Mouse (Mus musculus): ENCODE data around the gene Pdrg1. TPM values are rescaled to one million over a fixed set of nuclear protein-coding genes. Genes with fewer than 3 reads are reported as not detected.
A peak's percentile ranks its signal among the peaks of the same experiment; 100 is the strongest.

The Pdrg1 gene
- total and polyA plus RNA-seq, 3 experiments = 49.4 to 154 (median 63.4) TPM

DNA sequence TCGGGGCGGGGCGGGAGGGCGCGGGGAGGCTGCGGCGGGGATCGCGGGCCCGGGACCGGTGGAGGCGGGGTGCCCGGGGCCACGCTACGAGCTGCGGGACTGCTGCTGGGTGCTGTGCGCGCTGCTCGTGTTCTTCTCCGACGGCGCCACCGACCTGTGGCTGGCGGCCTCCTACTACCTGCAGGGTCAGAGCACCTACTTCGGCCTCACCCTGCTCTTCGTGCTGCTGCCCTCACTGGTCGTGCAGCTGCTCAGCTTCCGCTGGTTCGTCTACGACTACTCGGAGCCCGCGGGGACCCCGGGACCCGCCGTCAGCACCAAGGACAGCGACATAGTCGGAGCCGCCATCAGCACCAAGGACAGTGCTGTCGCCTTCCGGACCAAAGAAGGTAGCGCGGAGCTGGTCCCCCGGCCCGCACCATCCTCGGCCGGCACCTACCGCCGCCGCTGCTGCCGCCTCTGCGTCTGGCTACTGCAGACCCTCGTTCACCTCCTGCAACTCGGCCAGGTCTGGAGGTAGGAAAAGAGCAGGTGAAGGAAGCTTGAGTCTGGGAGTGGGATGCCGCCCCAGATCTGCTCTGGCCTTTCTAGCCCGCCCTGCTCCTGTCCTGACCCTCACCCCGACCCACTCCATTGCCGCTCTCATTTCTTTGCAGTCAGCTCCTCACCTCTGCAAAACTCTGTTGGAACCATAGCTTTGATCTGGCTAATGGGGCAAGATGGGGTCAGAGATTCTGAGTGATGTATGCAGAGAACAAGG is 17.0 kb upstream of the Pdrg1 start:
- DNase-seq (ENCODE audit: low spot score) = peak; percentile 59
- TF ChIP-seq GATA1 (IDR thresholded peaks at IDR 0.05; ENCODE audit: borderline replicate concordance, low read length) (no peak), TAL1 (conservative IDR thresholded peaks at IDR 0.05; ENCODE audit: low read depth, low read length) (no peak), GATA2 (IDR thresholded peaks at IDR 0.05; ENCODE audit: borderline replicate concordance, low read depth, low read length) (no peak), CTCF (IDR thresholded peaks at IDR 0.05; ENCODE audit: low read depth, low read length) (no peak), POLR2AphosphoS5 (IDR thresholded peaks at IDR 0.05; ENCODE audit: insufficient replicate concordance, low read depth, low read length) (no peak)
- H3K4me1 ChIP-seq (ENCODE audit: insufficient read depth, low read depth, low read length) = peaks cover 7% of the 10 kb centered on the region; the same call in 1 of the 2 replicates
- H3K36me3 ChIP-seq (replicated peaks) = no peaks in the 10 kb centered on the region
- H3K27me3 ChIP-seq (ENCODE audit: insufficient read depth, low read length) = peaks cover 9% of the 10 kb centered on the region
- no peak overlapping the region for H3K4me3 ChIP-seq (ENCODE audit: low read depth, low read length)
- 0 out of 2 replicates have a peak, but pooled peaks cover 2% of the 10 kb centered on the region for H3K9me3 ChIP-seq (replicated peaks)
- no peak for ATAC-seq (ENCODE audit: extremely low read depth, insufficient number of reproducible peaks, low FRiP score, poor library complexity, severe bottlenecking)

- no peak within 1 kb of the TSS for H3K4me3 ChIP-seq (ENCODE audit: low read depth, low read length)
- H3K9me3 ChIP-seq (replicated peaks) = 0 out of 2 replicates have a peak, but pooled peaks cover 2% of the 10 kb centered on the region
- no peaks in the 10 kb centered on the region for H3K36me3 ChIP-seq (replicated peaks)
- no peak for TF ChIP-seq GATA2 (IDR thresholded peaks at IDR 0.05; ENCODE audit: borderline replicate concordance, low read depth, low read length)
- TF ChIP-seq POLR2AphosphoS5 (IDR thresholded peaks at IDR 0.05; ENCODE audit: insufficient replicate concordance, low read depth, low read length) = no peak
- no peak for TF ChIP-seq GATA1 (IDR thresholded peaks at IDR 0.05; ENCODE audit: borderline replicate concordance, low read length)
- no peak for TF ChIP-seq CTCF (IDR thresholded peaks at IDR 0.05; ENCODE audit: low read depth, low read length)
- TF ChIP-seq TAL1 (conservative IDR thresholded peaks at IDR 0.05; ENCODE audit: low read depth, low read length) = no peak
- DNase-seq (ENCODE audit: low spot score) (no peak), ATAC-seq (ENCODE audit: extremely low read depth, insufficient number of reproducible peaks, low FRiP score, poor library complexity, severe bottlenecking) (no peak)
- H3K4me1 ChIP-seq (ENCODE audit: insufficient read depth, low read depth, low read length) = 0 out of 2 replicates have a peak, but pooled peaks cover 3% of the 10 kb centered on the region
- H3K27me3 ChIP-seq (ENCODE audit: insufficient read depth, low read length) = peaks cover 8% of the 10 kb centered on the region
Observed at GRCm38 (mm10) chr2:153031126-153032082, 16.2 kb upstream of the Pdrg1 start, which contains the start of gene Xkr7. TSS of gene Xkr7 (plus strand) at chr2:153031852.

DNA sequence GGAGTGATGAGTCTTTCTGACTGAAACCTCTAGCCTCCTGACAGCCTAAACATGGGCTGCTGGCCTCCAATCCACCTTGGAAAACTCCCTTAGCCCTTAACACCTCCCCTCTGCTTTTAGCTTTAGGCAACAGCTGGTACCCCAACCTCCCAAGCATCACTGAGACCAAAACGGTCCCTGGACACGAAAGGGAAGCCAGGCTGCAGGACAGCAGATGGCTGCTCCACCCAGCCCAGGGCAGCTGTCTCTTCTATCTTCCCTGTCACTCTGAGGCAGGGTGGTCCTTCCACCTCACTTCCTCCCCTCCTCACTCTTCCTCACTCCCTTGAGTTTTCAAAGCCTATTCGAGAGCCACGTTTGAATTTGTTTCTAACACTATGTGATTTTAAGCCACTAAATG is 15.2 kb upstream of the Pdrg1 start:
- Histone ChIP-seq H3K4me1 (ENCODE audit: insufficient read depth, low read depth, low read length) (no peaks in the 10 kb centered on the region), H3K9me3 (replicated peaks) (0 out of 2 replicates have a peak, but pooled peaks cover 2% of the 10 kb centered on the region), H3K4me3 (ENCODE audit: low read depth, low read length) (no peak overlapping the region), H3K36me3 (replicated peaks) (no peaks in the 10 kb centered on the region), H3K27me3 (ENCODE audit: insufficient read depth, low read length) (peaks cover 8% of the 10 kb centered on the region)
- ATAC-seq (ENCODE audit: extremely low read depth, insufficient number of reproducible peaks, low FRiP score, poor library complexity, severe bottlenecking) (no peak), DNase-seq (ENCODE audit: low spot score) (no peak)
- TF ChIP-seq GATA2 (IDR thresholded peaks at IDR 0.05; ENCODE audit: borderline replicate concordance, low read depth, low read length) (no peak), TAL1 (conservative IDR thresholded peaks at IDR 0.05; ENCODE audit: low read depth, low read length) (no peak), POLR2AphosphoS5 (IDR thresholded peaks at IDR 0.05; ENCODE audit: insufficient replicate concordance, low read depth, low read length) (no peak), GATA1 (IDR thresholded peaks at IDR 0.05; ENCODE audit: borderline replicate concordance, low read length) (no peak), CTCF (IDR thresholded peaks at IDR 0.05; ENCODE audit: low read depth, low read length) (no peak)

DNA sequence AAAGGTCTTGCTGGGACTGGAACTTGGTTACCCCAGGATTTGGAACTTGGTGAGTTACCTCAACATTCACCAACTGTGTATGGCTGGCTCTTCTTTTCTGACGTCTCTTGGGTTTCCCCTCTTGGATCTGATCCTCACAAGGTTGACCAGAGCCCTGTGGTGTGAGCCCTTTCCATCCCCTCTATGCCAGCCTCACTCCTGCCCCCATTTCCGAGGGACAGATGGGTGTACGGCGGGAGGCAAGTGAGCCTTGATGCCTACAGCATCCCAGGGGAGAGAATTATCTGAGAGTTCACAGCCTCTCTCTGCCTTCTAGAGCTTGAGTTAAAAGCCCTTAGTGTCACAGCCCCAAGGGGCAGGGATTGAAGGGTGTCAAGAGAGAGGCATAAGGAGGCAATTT is 12.3 kb upstream of the Pdrg1 start:
- DNase-seq (ENCODE audit: low spot score) (no peak), ATAC-seq (ENCODE audit: extremely low read depth, insufficient number of reproducible peaks, low FRiP score, poor library complexity, severe bottlenecking) (no peak)
- Histone ChIP-seq H3K36me3 (replicated peaks) (no peaks in the 10 kb centered on the region), H3K4me1 (ENCODE audit: insufficient read depth, low read depth, low read length) (no peaks in the 10 kb centered on the region), H3K9me3 (replicated peaks) (0 out of 2 replicates have a peak, but pooled peaks cover 2% of the 10 kb centered on the region), H3K4me3 (ENCODE audit: low read depth, low read length) (no peak overlapping the region), H3K27me3 (ENCODE audit: insufficient read depth, low read length) (peaks cover 12% of the 10 kb centered on the region)
- TF ChIP-seq POLR2AphosphoS5 (IDR thresholded peaks at IDR 0.05; ENCODE audit: insufficient replicate concordance, low read depth, low read length) (no peak), GATA2 (IDR thresholded peaks at IDR 0.05; ENCODE audit: borderline replicate concordance, low read depth, low read length) (no peak), GATA1 (IDR thresholded peaks at IDR 0.05; ENCODE audit: borderline replicate concordance, low read length) (no peak), TAL1 (conservative IDR thresholded peaks at IDR 0.05; ENCODE audit: low read depth, low read length) (no peak), CTCF (IDR thresholded peaks at IDR 0.05; ENCODE audit: low read depth, low read length) (no peak)

GRCm38 (mm10) chr2:153026052-153026451 is 10.8 kb upstream of the Pdrg1 start:
- DNase-seq (ENCODE audit: low spot score) = no peak
- H3K36me3 ChIP-seq (replicated peaks) = no peaks in the 10 kb centered on the region
- peaks cover 12% of the 10 kb centered on the region for H3K27me3 ChIP-seq (ENCODE audit: insufficient read depth, low read length)
- H3K9me3 ChIP-seq (replicated peaks) = no peaks in the 10 kb centered on the region
- ATAC-seq (ENCODE audit: extremely low read depth, insufficient number of reproducible peaks, low FRiP score, poor library complexity, severe bottlenecking) = no peak
- H3K4me3 ChIP-seq (ENCODE audit: low read depth, low read length) = no peak overlapping the region
- peaks cover 6% of the 10 kb centered on the region; the same call in 1 of the 2 replicates for H3K4me1 ChIP-seq (ENCODE audit: insufficient read depth, low read depth, low read length)
- TF ChIP-seq GATA2 (IDR thresholded peaks at IDR 0.05; ENCODE audit: borderline replicate concordance, low read depth, low read length) (no peak), POLR2AphosphoS5 (IDR thresholded peaks at IDR 0.05; ENCODE audit: insufficient replicate concordance, low read depth, low read length) (no peak), GATA1 (IDR thresholded peaks at IDR 0.05; ENCODE audit: borderline replicate concordance, low read length) (no peak), CTCF (IDR thresholded peaks at IDR 0.05; ENCODE audit: low read depth, low read length) (no peak), TAL1 (conservative IDR thresholded peaks at IDR 0.05; ENCODE audit: low read depth, low read length) (no peak)

Measured in G1E (cell line).